Mouse (Mus musculus) gastrocnemius, postnatal 4 days (tissue): ENCODE results near the gene 4930407I10Rik. TPM values are rescaled to one million over a fixed set of nuclear protein-coding genes. Genes with fewer than 3 reads are reported as not detected.

ENCODE experiments used
- DNase-seq, 2 experiments: peaks; one replicate each; pipeline ENCODE4 v3.0.0; 2021 to 2022; ENCODE audit warnings: low spot score in 2 of 2, mixed read lengths in 2 of 2
- long read RNA-seq, 2 experiments: library from polyadenylated mRNA; stranded (forward); transcript quantifications; one replicate each; pipeline ENCODE4 v2.0.0; 2021
- total RNA-seq, 2 experiments: library from RNA; stranded (reverse); gene quantifications; 2 replicates each; pipeline ENCODE4 v1.2.3; 2021

Gene 4930407I10Rik
- not detected for total RNA-seq
- long read RNA-seq, experiment 1: 0 reads
- long read RNA-seq, experiment 2: 0 reads

GRCm38 (mm10) chr15:82058719-82059201 is at the start of gene 4930407I10Rik:
4930407I10Rik (plus strand) TSS chr15:82059151.
- no peak for DNase-seq

DNA sequence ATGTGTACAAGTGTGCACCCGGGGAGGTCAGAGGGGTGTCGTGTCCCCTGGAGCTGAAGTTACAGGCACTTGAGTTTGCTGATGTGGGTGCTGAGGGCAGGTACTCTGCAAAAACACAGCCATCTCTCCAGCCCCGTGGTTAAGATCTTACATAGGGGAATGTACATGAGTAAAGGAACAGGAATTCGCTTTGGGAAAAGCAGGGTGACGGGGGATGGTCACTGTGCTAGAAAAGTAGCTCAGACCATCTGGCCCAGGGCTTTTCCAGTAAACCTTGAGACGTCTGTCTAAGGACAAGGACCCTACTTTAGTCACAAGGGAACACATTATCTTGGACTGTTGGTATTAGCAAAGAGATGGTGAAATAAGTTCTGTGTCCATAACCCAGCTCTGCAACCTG is 47.0 kb upstream of the 4930407I10Rik start:
- DNase-seq: no peak

GRCm38 (mm10) chr15:82014745-82015391 is 44.1 kb upstream of the 4930407I10Rik start:
- DNase-seq: no peak

DNA sequence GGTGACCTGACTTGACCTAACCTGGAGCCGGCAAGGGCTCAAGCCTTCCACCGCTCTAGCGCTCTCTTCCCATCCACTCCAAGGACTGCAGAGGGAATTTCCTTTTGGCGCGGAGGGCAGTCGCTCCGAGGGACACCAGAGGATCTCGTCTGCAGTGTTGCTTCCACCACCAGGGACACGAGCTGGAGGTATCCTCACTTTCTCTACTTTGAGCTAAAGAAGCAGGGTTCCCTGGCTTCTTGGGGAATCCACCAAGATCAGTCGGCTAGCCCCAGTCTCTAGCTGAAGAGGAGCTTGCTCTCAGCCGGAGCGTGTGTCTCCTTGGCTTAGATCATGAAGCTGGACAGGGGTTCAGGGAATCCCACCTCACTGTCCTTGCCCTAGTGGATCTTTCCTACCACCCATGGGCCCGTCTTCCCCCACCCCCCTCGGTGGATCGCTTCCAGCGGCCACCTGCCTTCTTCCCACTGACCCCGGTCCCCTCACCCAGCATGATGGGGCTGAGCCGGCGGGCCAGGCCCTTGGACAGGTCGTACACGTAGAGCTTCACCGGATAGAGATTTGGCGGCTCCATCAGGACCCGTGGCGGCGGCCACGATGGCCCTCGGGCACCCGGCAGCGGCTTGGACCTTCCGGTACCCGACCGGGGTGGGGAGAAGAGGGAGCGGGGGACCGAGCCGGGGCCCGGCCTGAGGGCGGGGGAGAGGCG is 43.4 kb upstream of the 4930407I10Rik start:
- peak in 1 of 2 experiments; percentile 24 for DNase-seq

DNA sequence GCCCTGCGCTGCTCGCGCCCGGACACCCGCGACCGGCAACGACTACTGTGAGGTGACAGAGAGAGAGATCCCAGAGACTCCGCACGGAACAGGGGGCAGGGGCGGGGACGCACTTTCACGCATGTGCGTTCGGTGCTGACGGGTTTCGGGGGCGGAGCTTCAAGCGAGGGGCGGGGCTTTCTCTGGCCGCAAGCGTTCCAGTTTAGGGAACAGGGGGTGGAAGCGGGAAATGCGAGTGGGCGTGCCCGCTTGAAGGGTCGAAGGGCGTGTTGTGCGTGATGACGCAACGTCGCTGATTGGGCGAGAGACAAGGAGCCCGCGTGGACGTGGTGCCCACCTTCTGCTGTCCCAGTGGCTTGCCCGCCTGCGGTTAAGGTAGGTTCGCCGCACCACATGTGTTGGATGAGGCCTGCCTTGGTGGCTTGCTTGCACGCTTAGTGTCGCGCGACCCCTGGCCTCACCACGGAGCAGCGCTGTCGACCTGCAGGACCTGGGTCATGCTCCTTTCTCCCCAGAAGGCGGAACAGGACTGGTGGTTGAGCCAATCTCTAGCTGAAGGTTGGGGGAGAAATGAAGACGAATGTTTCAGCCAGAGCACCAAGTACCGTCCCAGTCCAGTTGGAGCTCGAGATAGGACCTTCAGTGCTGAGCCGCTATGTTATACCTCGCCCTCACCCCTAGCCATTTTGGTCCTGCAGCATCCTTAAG is 42.7 kb upstream of the 4930407I10Rik start:
- DNase-seq: peak; percentile 98 to 100

GRCm38 (mm10) chr15:82016830-82017229 is 42.1 kb upstream of the 4930407I10Rik start:
- DNase-seq: no peak

DNA sequence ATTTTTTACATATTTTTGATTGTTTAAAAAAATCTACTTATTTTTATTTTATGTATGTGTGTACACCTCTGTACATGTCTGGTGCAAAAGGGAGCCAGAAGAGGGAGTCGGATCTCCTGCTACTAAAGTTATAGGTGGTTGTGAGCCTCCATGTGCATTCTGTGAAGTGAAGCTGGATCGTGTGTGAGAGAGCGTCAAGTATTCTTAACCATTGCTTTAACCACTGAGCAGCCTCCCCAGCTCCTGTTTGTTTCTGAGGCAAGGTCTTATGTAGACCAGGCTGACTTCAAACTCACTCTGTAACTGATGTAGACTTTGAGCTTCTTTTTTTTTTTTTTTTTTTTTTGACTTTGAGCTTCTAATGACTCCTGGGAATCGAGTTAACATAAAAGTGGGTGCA is 41.5 kb upstream of the 4930407I10Rik start:
- no peak for DNase-seq

DNA sequence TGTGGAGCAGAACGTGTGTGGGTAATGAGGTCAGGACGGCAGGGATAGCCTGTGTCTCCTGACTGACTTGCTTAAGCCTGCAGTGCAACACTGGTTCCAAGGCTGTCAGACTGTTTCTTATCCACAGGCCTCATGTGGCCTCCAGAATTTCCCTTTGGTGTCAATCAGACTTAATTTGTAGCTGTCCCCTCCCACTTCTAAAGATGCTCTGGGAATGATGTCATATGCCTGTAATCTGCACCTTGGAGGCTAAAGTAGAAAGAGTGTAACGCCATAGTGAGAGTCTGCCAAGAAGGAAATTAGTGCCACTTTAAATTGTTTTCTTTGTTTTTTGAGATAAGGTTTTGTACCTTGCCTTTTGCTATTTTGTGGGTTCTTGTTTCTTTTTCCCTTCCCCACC is 39.7 kb upstream of the 4930407I10Rik start:
- no peak for DNase-seq

- DNase-seq: no peak
Measured at GRCm38 (mm10) chr15:82022535-82023088, 36.3 kb upstream of the 4930407I10Rik start.

GRCm38 (mm10) chr15:82023965-82024635 is 34.9 kb upstream of the 4930407I10Rik start:
- no peak for DNase-seq

DNA sequence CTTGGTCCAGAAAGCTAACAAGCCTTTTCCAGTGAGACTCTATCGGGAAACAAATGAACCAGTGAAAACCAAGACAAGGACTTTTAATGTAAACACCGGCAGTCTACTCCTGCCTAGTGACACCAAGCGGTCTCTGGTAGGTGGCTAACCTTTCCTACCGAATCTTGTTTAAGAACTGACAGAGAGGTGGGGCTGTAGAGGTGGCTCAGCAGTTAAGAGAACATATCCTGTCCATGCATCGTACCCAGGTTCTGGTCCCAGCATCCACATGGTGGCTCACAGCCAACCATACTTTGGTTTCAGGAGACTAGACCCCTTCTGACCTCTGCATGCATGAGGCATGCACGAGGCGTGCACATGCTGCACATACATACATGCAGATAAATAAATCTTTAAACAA is 31.7 kb upstream of the 4930407I10Rik start:
- DNase-seq: no peak

- no peak for DNase-seq
Measured at GRCm38 (mm10) chr15:82027726-82028125, 31.2 kb upstream of the 4930407I10Rik start.

DNA sequence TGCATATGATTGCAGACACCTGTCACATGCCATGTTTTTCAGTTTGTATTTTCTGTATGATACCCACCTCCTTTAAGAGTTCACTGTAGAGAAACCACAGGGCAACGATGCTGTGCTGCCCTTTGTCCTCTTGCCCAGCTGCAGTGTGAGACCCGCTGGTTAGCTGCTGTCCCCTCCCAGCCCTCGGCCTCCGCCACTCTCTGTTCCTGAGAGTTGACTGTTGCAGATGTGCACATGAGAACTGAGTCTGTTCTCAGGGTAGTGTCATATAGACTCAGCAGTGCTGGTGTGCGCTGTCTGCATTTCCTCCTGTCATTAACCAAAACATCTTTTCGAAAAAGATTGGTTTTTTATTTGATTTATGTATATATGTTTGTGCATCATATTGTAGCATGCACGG is 26.6 kb upstream of the 4930407I10Rik start:
- DNase-seq: no peak

DNA sequence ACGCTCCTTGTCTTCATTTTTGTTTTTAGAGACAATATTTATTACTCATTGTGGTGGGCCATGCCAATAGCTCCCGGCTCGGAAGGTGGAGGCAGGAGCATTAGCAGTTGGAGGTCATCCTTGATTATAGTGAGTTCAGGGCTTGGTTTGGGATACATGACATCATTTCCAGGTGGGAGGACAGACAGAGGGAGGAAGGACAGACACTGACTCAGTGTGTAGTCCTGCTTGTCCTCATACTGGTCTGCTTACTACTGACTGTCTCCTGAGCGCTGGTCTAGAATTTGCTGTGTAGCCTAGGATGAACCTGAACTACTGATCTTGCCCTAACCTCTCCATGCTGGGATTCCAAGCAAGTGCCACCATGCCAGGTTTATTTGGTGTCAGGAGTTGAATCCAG is 25.2 kb upstream of the 4930407I10Rik start, which contains the start of gene Desi1:
Desi1 (minus strand) TSS at position 101 of the 400 bp plus-strand sequence.
- no peak for DNase-seq

GRCm38 (mm10) chr15:82035904-82036689 is 22.9 kb upstream of the 4930407I10Rik start:
- DNase-seq: no peak

DNA sequence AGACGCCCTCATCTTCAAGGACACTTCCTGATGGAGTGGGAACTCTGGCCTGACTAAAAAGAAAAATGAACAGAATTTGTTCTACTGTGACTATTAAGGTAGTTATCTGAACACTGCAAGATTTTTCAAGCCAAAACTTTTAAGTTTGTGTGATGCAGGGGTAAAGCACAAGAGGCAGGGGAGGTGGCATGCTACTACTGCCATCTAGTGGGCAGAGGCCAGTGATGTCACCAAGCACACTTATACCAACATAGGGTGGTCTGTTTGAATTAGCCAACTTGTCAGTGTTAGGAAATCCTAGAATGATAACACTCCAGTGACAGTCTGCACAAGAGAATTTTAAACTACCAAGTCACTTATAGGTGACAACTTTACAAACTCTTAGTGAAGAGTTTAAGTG is 18.3 kb upstream of the 4930407I10Rik start:
- DNase-seq: no peak

GRCm38 (mm10) chr15:82044166-82044784 is 14.7 kb upstream of the 4930407I10Rik start:
- no peak for DNase-seq

GRCm38 (mm10) chr15:82046246-82046891 is 12.6 kb upstream of the 4930407I10Rik start:
- no peak for DNase-seq
